Mouse (Mus musculus): ENCODE results near the gene Meis3. TPM values are rescaled to one million over a fixed set of nuclear protein-coding genes. Genes with fewer than 3 reads are reported as not detected.

The Meis3 gene
- polyA plus RNA-seq, 1 experiment from 2014 or later: 160 TPM

GRCm38 (mm10) chr7:16229869-16230268 lies 55.0 kb downstream of the Meis3 start:
- no peak for ATAC-seq
- 64% methylated on average over 5 of the region's 5 CpGs for WGBS

More at GRCm38 (mm10) chr7:16229869-16230268, 55.0 kb downstream of the Meis3 start:
- peaks cover 4% of the 10 kb centered on the region; the same call in 1 of the 2 replicates for H3K9me3 ChIP-seq
- 0 out of 2 replicates have a peak, but pooled peaks cover 2% of the 10 kb centered on the region for H3K27me3 ChIP-seq
- no peak overlapping the region for H3K4me2 ChIP-seq (replicated peaks)
- H3K4me3 ChIP-seq (replicated peaks): no peak overlapping the region
- H3K9ac ChIP-seq (replicated peaks): no peak overlapping the region
- no peaks in the 10 kb centered on the region for H3K36me3 ChIP-seq
- H3K27ac ChIP-seq: no peak overlapping the region
- H3K4me1 ChIP-seq (replicated peaks): no peaks in the 10 kb centered on the region

Other genes starting within 250 kb of the Meis3 start
- 140 and 151 TPM in 2 replicates for gene Nop53, start 229.0 kb upstream of the Meis3 start, polyA plus RNA-seq (2015; fragmentation: Nextera tagmentation; extraction: Ambion mirVana)
- gene Ehd2, start 207.5 kb upstream of the Meis3 start, polyA plus RNA-seq (2015; fragmentation: Nextera tagmentation; extraction: Ambion mirVana): 3.3 and 4.7 TPM in 2 replicates
- 7.9 and 10.2 TPM in 2 replicates for gene Bicra, start 127.2 kb upstream of the Meis3 start, polyA plus RNA-seq (2015; fragmentation: Nextera tagmentation; extraction: Ambion mirVana)
- gene Zfp541, start 113.3 kb upstream of the Meis3 start, polyA plus RNA-seq (2015; fragmentation: Nextera tagmentation; extraction: Ambion mirVana): not detected in 2 replicates
- gene Napa, start 76.6 kb upstream of the Meis3 start, polyA plus RNA-seq (2015; fragmentation: Nextera tagmentation; extraction: Ambion mirVana): 196 and 203 TPM in 2 replicates
- gene Kptn, start 55.2 kb upstream of the Meis3 start, polyA plus RNA-seq (2015; fragmentation: Nextera tagmentation; extraction: Ambion mirVana): 39.6 and 41.2 TPM in 2 replicates
- 0.66 and 1.1 TPM in 2 replicates for gene Slc8a2, start 45.3 kb upstream of the Meis3 start, polyA plus RNA-seq (2015; fragmentation: Nextera tagmentation; extraction: Ambion mirVana)
- 15.6 and 16.8 TPM in 2 replicates for gene Dhx34, start 46.9 kb downstream of the Meis3 start, polyA plus RNA-seq (2015; fragmentation: Nextera tagmentation; extraction: Ambion mirVana)
- 0.05 TPM in 1 of 2 replicates, not detected in the other for gene C5ar2, start 69.1 kb downstream of the Meis3 start, polyA plus RNA-seq (2015; fragmentation: Nextera tagmentation; extraction: Ambion mirVana)
- gene C5ar1, start 84.5 kb downstream of the Meis3 start, polyA plus RNA-seq (2015; fragmentation: Nextera tagmentation; extraction: Ambion mirVana): 1.0 and 1.5 TPM in 2 replicates
- gene Inafm1, start 98.5 kb downstream of the Meis3 start, polyA plus RNA-seq (2015; fragmentation: Nextera tagmentation; extraction: Ambion mirVana): 22.3 and 27.3 TPM in 2 replicates
- 22.5 and 39.4 TPM in 2 replicates for gene Ccdc9, start 111.7 kb downstream of the Meis3 start, polyA plus RNA-seq (2015; fragmentation: Nextera tagmentation; extraction: Ambion mirVana)
- 23.1 and 25.5 TPM in 2 replicates for gene Bbc3, start 133.3 kb downstream of the Meis3 start, polyA plus RNA-seq (2015; fragmentation: Nextera tagmentation; extraction: Ambion mirVana)
- gene Sae1, start 212.7 kb downstream of the Meis3 start, polyA plus RNA-seq (2015; fragmentation: Nextera tagmentation; extraction: Ambion mirVana): 267 and 272 TPM in 2 replicates
- 18.2 and 22.1 TPM in 2 replicates for gene Zc3h4, start 225.8 kb downstream of the Meis3 start, polyA plus RNA-seq (2015; fragmentation: Nextera tagmentation; extraction: Ambion mirVana)

Measured in midbrain, embryonic 13.5 days (tissue).